Mouse (Mus musculus): ENCODE measurements around the gene Krt23.

GRCm38 (mm10) chr11:99474981-99475380, 18.0 kb downstream of the Krt23 start:
- TF ChIP-seq CTCF (IDR thresholded peaks at IDR 0.05; ENCODE audit: insufficient read depth, low read depth, low read length): no peak
- TF ChIP-seq POLR2A (IDR thresholded peaks at IDR 0.05; ENCODE audit: insufficient read depth, low read depth, low read length): no peak

All from olfactory bulb, adult 2 months (tissue).